Mouse (Mus musculus) myocyte (in vitro differentiated cells): ENCODE results near the gene Hist1h3d.
"Not testable (repeated sequence)": the region's sequence is repeated elsewhere in the genome, so short reads cannot be mapped to it uniquely, and the experiment has no call there.

ENCODE experiments used
- POLR2A ChIP-seq: IDR thresholded peaks from one replicate; pipeline ENCODE4 v1.6.1; 2011; ENCODE audit warnings: low read depth, mild to moderate bottlenecking, control low read depth, moderate library complexity; ENCODE audit not compliant: insufficient read length
- USF1 ChIP-seq: IDR thresholded peaks from one replicate; pipeline ENCODE4 v1.6.1; 2011; ENCODE audit warnings: low read depth, mild to moderate bottlenecking, control low read depth, moderate library complexity

DNA sequence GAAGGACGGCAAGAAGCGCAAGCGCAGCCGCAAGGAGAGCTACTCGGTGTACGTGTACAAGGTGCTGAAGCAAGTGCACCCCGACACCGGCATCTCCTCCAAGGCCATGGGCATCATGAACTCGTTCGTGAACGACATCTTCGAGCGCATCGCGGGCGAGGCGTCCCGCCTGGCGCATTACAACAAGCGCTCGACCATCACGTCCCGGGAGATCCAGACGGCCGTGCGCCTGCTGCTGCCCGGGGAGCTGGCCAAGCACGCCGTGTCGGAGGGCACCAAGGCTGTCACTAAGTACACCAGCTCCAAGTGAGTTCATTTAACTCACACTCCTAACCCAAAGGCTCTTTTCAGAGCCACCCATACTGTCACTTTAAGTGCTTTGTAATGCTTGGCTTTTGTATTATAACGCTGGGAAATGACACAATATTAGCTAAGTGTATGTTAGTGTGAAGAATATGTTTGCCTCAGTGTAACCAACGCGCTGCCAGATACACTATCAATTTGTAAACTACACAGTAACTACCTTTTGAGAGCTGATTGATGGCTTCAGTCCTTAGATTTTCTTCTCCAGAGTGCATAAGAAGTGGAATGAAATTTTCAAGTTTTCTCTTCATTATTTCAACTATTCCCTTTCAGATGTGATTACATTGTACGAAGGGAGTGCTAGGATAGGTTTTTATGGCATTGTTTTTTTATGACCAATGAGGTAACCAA, 3.9 kb upstream of the Hist1h3d start:
- peak; percentile 78 for TF ChIP-seq POLR2A
- not testable (repeated sequence) for TF ChIP-seq USF1
